Mouse (Mus musculus) liver, embryonic 14.5 days (tissue): ENCODE results near the gene Dgat2. TPM values are rescaled to one million over a fixed set of nuclear protein-coding genes. Genes with fewer than 3 reads are reported as not detected.

Experiments
- ATAC-seq: fragments of 200-750 bp; cut with Nextera tagmentation; 2 replicates; pipeline ENCODE4 v1.8.0; 2017; ENCODE audit warnings: moderate number of reproducible peaks, mild to moderate bottlenecking, moderate library complexity; ENCODE audit not compliant: insufficient read depth
- DNase-seq, 3 experiments: peaks; one replicate each; pipeline ENCODE4 v3.0.0-alpha.2; 2012 to 2013; ENCODE audit warnings: low read depth in 3 of 3, low spot score in 3 of 3
- H3K27ac ChIP-seq: fragments of 300-500 bp; sonication (generic); 2 replicates; pipeline ENCODE4 v1.5.1; 2014; ENCODE audit warnings: moderate library complexity, mild to moderate bottlenecking, control low read depth, inconsistent platforms
- H3K27me3 ChIP-seq: fragments of 300-500 bp; sonication (generic); 2 replicates; pipeline ENCODE4 v1.6.1; 2014; ENCODE audit warnings: mild to moderate bottlenecking, low read length, moderate library complexity; ENCODE audit not compliant: control insufficient read depth, insufficient read depth
- H3K36me3 ChIP-seq: fragments of 300-500 bp; sonication (generic); replicated peaks from 2 replicates; pipeline ENCODE4 v1.6.1; 2014; ENCODE audit warnings: low read depth; ENCODE audit not compliant: control insufficient read depth, insufficient read depth
- H3K4me1 ChIP-seq, 2 experiments: fragments of 200-500 bp in 1 of 2; fragments of 300-500 bp in 1 of 2; sonication (generic) in 1 of 2; replicated peaks; 2 replicates each; pipeline ENCODE4 v1.6.1; 2012 to 2014; ENCODE audit warnings: antibody characterized with exemption in 1 of 2, inconsistent platforms in 1 of 2, low read length in 1 of 2; ENCODE audit not compliant: control insufficient read depth in 2 of 2, insufficient read depth in 2 of 2
- H3K4me2 ChIP-seq: fragments of 300-500 bp; sonication (generic); 2 replicates; pipeline ENCODE4 v1.6.1; 2014; ENCODE audit warnings: low read depth, mild to moderate bottlenecking, control low read depth, moderate library complexity
- H3K4me3 ChIP-seq, 2 experiments: fragments of 200-500 bp in 1 of 2; fragments of 300-500 bp in 1 of 2; sonication (generic) in 1 of 2; 2 replicates each; pipeline ENCODE4 v1.5.1; 2012 to 2014; ENCODE audit warnings: low read depth in 2 of 2, low read length in 2 of 2, mild to moderate bottlenecking in 2 of 2, control low read depth in 1 of 2, inconsistent platforms in 1 of 2, moderate library complexity in 1 of 2; ENCODE audit not compliant: insufficient read depth in 1 of 2
- H3K9ac ChIP-seq: fragments of 300-500 bp; sonication (generic); replicated peaks from 2 replicates; pipeline ENCODE4 v1.6.1; 2014; ENCODE audit warnings: mild to moderate bottlenecking, control low read depth, moderate library complexity
- H3K9me3 ChIP-seq: fragments of 300-500 bp; sonication (generic); 2 replicates; pipeline ENCODE4 v1.6.1; 2016; ENCODE audit warnings: low read length, mixed read lengths; ENCODE audit not compliant: control insufficient read depth
- CTCF ChIP-seq: IDR thresholded peaks from 2 replicates; pipeline ENCODE4 v1.5.1; 2016; ENCODE audit warnings: antibody characterized with exemption, low read depth, control low read depth
- EP300 ChIP-seq: IDR thresholded peaks from 2 replicates; pipeline ENCODE4 v1.6.1; 2016; ENCODE audit warnings: antibody characterized with exemption, low read depth
- WGBS: fragments of 180-500 bp; shearing (Covaris S2); extraction: QIAGEN DNeasy Blood & Tissue Kit; methylation state at CpG from one replicate; pipeline ENCODE4 v1.1.7; 2014; ENCODE audit not compliant: insufficient replicate concordance; 5-methylcytosine and 5-hydroxymethylcytosine counted together
- polyA plus RNA-seq, 2 experiments: library from polyadenylated mRNA; depleted of rRNA in 1 of 2; stranded (reverse) in 1 of 2; unstranded in 1 of 2; fragments of >200 nt; fragmentation: Nextera tagmentation in 1 of 2; extraction: Ambion mirVana in 1 of 2; gene quantifications; 2 replicates each; pipeline versions ENCODE4 v1.2.1 to v1.2.3; 2012 to 2014

Gene Dgat2
- polyA plus RNA-seq, 2 experiments = 44.0 to 66.8 TPM

- DNase-seq (no peak), ATAC-seq (no peak)
- no peaks in the 10 kb centered on the region for H3K36me3 ChIP-seq
- H3K27me3 ChIP-seq = no peaks in the 10 kb centered on the region
- no peaks in the 10 kb centered on the region for H3K9me3 ChIP-seq
- no peak overlapping the region for H3K4me2 ChIP-seq
- H3K27ac ChIP-seq = no peak overlapping the region
- WGBS = 76% methylated on average over 7 of the region's 7 CpGs
- H3K9ac ChIP-seq = no peak overlapping the region
- H3K4me3 ChIP-seq = no peak overlapping the region
- TF ChIP-seq CTCF = no peak
- TF ChIP-seq EP300 = no peak
- peaks cover 0 to 15% of the 10 kb centered on the region in 2 experiments; a peak in 2 of 4 replicates for H3K4me1 ChIP-seq
Observed at GRCm38 (mm10) chr7:99160995-99161394, 21.5 kb downstream of the Dgat2 start.

- Histone ChIP-seq H3K4me3 (no peak overlapping the region), H3K9ac (no peak overlapping the region), H3K27me3 (no peaks in the 10 kb centered on the region), H3K36me3 (no peaks in the 10 kb centered on the region), H3K4me1 (peaks cover 0 to 24% of the 10 kb centered on the region in 2 experiments; a peak in 3 of 4 replicates), H3K9me3 (no peaks in the 10 kb centered on the region), H3K27ac (no peak overlapping the region), H3K4me2 (no peak overlapping the region)
- DNase-seq (no peak), ATAC-seq (no peak)
- TF ChIP-seq CTCF (no peak), EP300 (no peak)
- 70% methylated on average over 2 of the region's 2 CpGs for WGBS
Observed at GRCm38 (mm10) chr7:99159446-99159845, 23.1 kb downstream of the Dgat2 start.

GRCm38 (mm10) chr7:99158904-99159303, 23.6 kb downstream of the Dgat2 start:
- WGBS = 30% methylated on average over 5 of the region's 5 CpGs
- ATAC-seq = no peak
- DNase-seq = no peak
- Histone ChIP-seq H3K4me1 (peaks cover 0 to 24% of the 10 kb centered on the region in 2 experiments; a peak in 3 of 4 replicates), H3K9ac (no peak overlapping the region), H3K27ac (no peak overlapping the region), H3K27me3 (no peaks in the 10 kb centered on the region), H3K36me3 (no peaks in the 10 kb centered on the region), H3K4me3 (no peak overlapping the region), H3K4me2 (no peak overlapping the region), H3K9me3 (no peaks in the 10 kb centered on the region)
- TF ChIP-seq EP300 = no peak
- TF ChIP-seq CTCF = no peak

DNA sequence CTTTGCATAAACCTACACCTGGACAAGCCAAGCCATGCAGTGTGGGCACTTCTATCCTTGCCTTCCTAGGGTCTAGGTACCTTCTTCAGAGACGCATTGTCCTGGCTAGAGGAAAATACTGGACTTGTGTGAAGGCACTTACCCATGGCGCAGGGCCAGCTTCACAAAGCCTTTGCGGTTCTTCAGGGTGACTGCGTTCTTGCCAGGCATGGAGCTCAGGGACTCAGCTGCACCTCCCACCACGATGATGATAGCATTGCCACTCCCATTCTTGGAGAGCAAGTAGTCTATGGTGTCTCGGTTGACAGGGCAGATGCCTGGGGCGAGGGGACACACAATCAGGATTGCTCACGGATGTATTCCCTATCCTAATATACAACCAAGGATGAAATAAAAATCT, 24.5 kb downstream of the Dgat2 start:
- TF ChIP-seq CTCF (no peak), EP300 (no peak)
- DNase-seq (no peak), ATAC-seq (no peak)
- H3K9me3 ChIP-seq = no peaks in the 10 kb centered on the region
- 62% methylated on average over 8 of the region's 8 CpGs for WGBS
- H3K4me3 ChIP-seq = no peak overlapping the region
- no peaks in the 10 kb centered on the region for H3K27me3 ChIP-seq
- peaks cover 0 to 24% of the 10 kb centered on the region in 2 experiments; a peak in 3 of 4 replicates for H3K4me1 ChIP-seq
- H3K27ac ChIP-seq = no peak overlapping the region
- no peak overlapping the region for H3K4me2 ChIP-seq
- H3K36me3 ChIP-seq = no peaks in the 10 kb centered on the region
- no peak overlapping the region for H3K9ac ChIP-seq

DNA sequence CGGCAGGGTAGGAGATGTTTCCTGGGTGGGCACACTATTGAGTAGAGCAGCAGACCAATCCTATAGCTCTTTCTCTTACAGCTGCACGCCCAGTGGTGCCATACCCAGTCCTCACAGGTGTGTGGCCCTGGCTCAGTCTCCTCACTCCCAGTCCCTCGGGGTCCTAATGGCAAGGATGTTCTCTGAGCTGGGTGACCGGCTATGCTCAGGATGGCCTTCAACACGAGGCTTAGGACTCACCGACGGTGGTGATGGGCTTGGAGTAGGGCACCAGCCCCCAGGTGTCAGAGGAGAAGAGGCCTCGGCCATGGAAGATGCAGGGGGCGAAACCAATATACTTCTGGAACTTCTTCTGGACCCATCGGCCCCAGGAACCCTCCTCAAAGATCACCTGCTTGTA, 25.8 kb downstream of the Dgat2 start:
- WGBS = 63% methylated on average over 10 of the region's 10 CpGs
- H3K27ac ChIP-seq = no peak overlapping the region
- DNase-seq = no peak
- no peak overlapping the region for H3K4me3 ChIP-seq
- H3K36me3 ChIP-seq = no peaks in the 10 kb centered on the region
- peaks cover 0 to 20% of the 10 kb centered on the region in 2 experiments; a peak in 3 of 4 replicates for H3K4me1 ChIP-seq
- H3K9me3 ChIP-seq = no peaks in the 10 kb centered on the region
- H3K9ac ChIP-seq = no peak overlapping the region
- no peak overlapping the region for H3K4me2 ChIP-seq
- TF ChIP-seq CTCF (no peak), EP300 (no peak)
- ATAC-seq = no peak
- no peaks in the 10 kb centered on the region for H3K27me3 ChIP-seq
